Mouse (Mus musculus): ENCODE results near the gene Odaph. TPM values are rescaled to one million over a fixed set of nuclear protein-coding genes. Genes with fewer than 3 reads are reported as not detected.
A peak's percentile ranks its signal among the peaks of the same experiment; 100 is the strongest.

Odaph gene
- polyA plus RNA-seq, 1 experiment from 2014 or later = not detected

GRCm38 (mm10) chr5:91983490-91983889 is 3.8 kb upstream of the Odaph start:
- Histone ChIP-seq H3K27ac (ENCODE audit: low read length) (no peak overlapping the region), H3K4me3 (replicated peaks; ENCODE audit: low read length) (no peak overlapping the region), H3K9ac (replicated peaks; ENCODE audit: low read depth, low read length) (no peak overlapping the region), H3K9me3 (ENCODE audit: control insufficient read depth, low read length) (no peaks in the 10 kb centered on the region), H3K27me3 (replicated peaks; ENCODE audit: control insufficient read depth, insufficient read depth, low read length) (no peaks in the 10 kb centered on the region), H3K4me2 (ENCODE audit: low read length) (no peak overlapping the region), H3K36me3 (ENCODE audit: control insufficient read depth, insufficient read depth) (no peaks in the 10 kb centered on the region), H3K4me1 (replicated peaks; ENCODE audit: control insufficient read depth, insufficient read depth, low read length) (no peaks in the 10 kb centered on the region)
- ATAC-seq = no peak
- 71% methylated on average over 2 of the region's 2 CpGs for WGBS

GRCm38 (mm10) chr5:91985721-91986120 is 1.6 kb upstream of the Odaph start:
- H3K4me2 ChIP-seq (ENCODE audit: low read length) = no peak overlapping the region
- no peaks in the 10 kb centered on the region for H3K36me3 ChIP-seq (ENCODE audit: control insufficient read depth, insufficient read depth)
- H3K9ac ChIP-seq (replicated peaks; ENCODE audit: low read depth, low read length) = no peak overlapping the region
- no peak for ATAC-seq
- WGBS = 21% methylated on average over 2 of the region's 2 CpGs
- H3K27me3 ChIP-seq (replicated peaks; ENCODE audit: control insufficient read depth, insufficient read depth, low read length) = no peaks in the 10 kb centered on the region
- H3K27ac ChIP-seq (ENCODE audit: low read length) = no peak overlapping the region
- H3K4me1 ChIP-seq (replicated peaks; ENCODE audit: control insufficient read depth, insufficient read depth, low read length) = no peaks in the 10 kb centered on the region
- H3K9me3 ChIP-seq (ENCODE audit: control insufficient read depth, low read length) = no peaks in the 10 kb centered on the region
- no peak overlapping the region for H3K4me3 ChIP-seq (replicated peaks; ENCODE audit: low read length)

GRCm38 (mm10) chr5:91987799-91988198 is 524 bp downstream of the Odaph start:
- H3K4me3 ChIP-seq (replicated peaks; ENCODE audit: low read length) = no peak overlapping the region
- no peak overlapping the region for H3K27ac ChIP-seq (ENCODE audit: low read length)
- H3K4me2 ChIP-seq (ENCODE audit: low read length) = no peak overlapping the region
- no peak for ATAC-seq
- H3K27me3 ChIP-seq (replicated peaks; ENCODE audit: control insufficient read depth, insufficient read depth, low read length) = no peaks in the 10 kb centered on the region
- H3K9ac ChIP-seq (replicated peaks; ENCODE audit: low read depth, low read length) = no peak overlapping the region
- no peaks in the 10 kb centered on the region for H3K4me1 ChIP-seq (replicated peaks; ENCODE audit: control insufficient read depth, insufficient read depth, low read length)
- H3K9me3 ChIP-seq (ENCODE audit: control insufficient read depth, low read length) = no peaks in the 10 kb centered on the region
- 94% methylated on average over 2 of the region's 2 CpGs for WGBS
- no peaks in the 10 kb centered on the region for H3K36me3 ChIP-seq (ENCODE audit: control insufficient read depth, insufficient read depth)

- H3K4me3 ChIP-seq (replicated peaks; ENCODE audit: low read length) = no peak overlapping the region
- WGBS = 81% methylated on average over 9 of the region's 9 CpGs
- no peak overlapping the region for H3K4me2 ChIP-seq (ENCODE audit: low read length)
- no peak for ATAC-seq
- no peaks in the 10 kb centered on the region for H3K27me3 ChIP-seq (replicated peaks; ENCODE audit: control insufficient read depth, insufficient read depth, low read length)
- H3K36me3 ChIP-seq (ENCODE audit: control insufficient read depth, insufficient read depth) = no peaks in the 10 kb centered on the region
- H3K4me1 ChIP-seq (replicated peaks; ENCODE audit: control insufficient read depth, insufficient read depth, low read length) = no peaks in the 10 kb centered on the region
- no peaks in the 10 kb centered on the region for H3K9me3 ChIP-seq (ENCODE audit: control insufficient read depth, low read length)
- H3K27ac ChIP-seq (ENCODE audit: low read length) = no peak overlapping the region
- no peak overlapping the region for H3K9ac ChIP-seq (replicated peaks; ENCODE audit: low read depth, low read length)
Measured at GRCm38 (mm10) chr5:91989261-91989660, 2.0 kb downstream of the Odaph start.

GRCm38 (mm10) chr5:91991191-91991937 is 4.1 kb downstream of the Odaph start:
- Histone ChIP-seq H3K9ac (replicated peaks; ENCODE audit: low read depth, low read length) (no peak overlapping the region), H3K36me3 (ENCODE audit: control insufficient read depth, insufficient read depth) (no peaks in the 10 kb centered on the region), H3K27ac (ENCODE audit: low read length) (no peak overlapping the region), H3K9me3 (ENCODE audit: control insufficient read depth, low read length) (no peaks in the 10 kb centered on the region), H3K4me1 (replicated peaks; ENCODE audit: control insufficient read depth, insufficient read depth, low read length) (no peaks in the 10 kb centered on the region), H3K27me3 (replicated peaks; ENCODE audit: control insufficient read depth, insufficient read depth, low read length) (no peaks in the 10 kb centered on the region), H3K4me2 (ENCODE audit: low read length) (no peak overlapping the region), H3K4me3 (replicated peaks; ENCODE audit: low read length) (no peak overlapping the region)
- ATAC-seq = no peak
- 90% methylated on average over 6 of the region's 6 CpGs for WGBS

GRCm38 (mm10) chr5:91993061-91993460 is 5.8 kb downstream of the Odaph start:
- Histone ChIP-seq H3K27ac (ENCODE audit: low read length) (no peak overlapping the region), H3K9ac (replicated peaks; ENCODE audit: low read depth, low read length) (no peak overlapping the region), H3K4me1 (replicated peaks; ENCODE audit: control insufficient read depth, insufficient read depth, low read length) (no peaks in the 10 kb centered on the region), H3K9me3 (ENCODE audit: control insufficient read depth, low read length) (no peaks in the 10 kb centered on the region), H3K4me3 (replicated peaks; ENCODE audit: low read length) (no peak overlapping the region), H3K27me3 (replicated peaks; ENCODE audit: control insufficient read depth, insufficient read depth, low read length) (no peaks in the 10 kb centered on the region), H3K36me3 (ENCODE audit: control insufficient read depth, insufficient read depth) (no peaks in the 10 kb centered on the region), H3K4me2 (ENCODE audit: low read length) (no peak overlapping the region)
- no peak for ATAC-seq
- WGBS = 98% methylated on average over 2 of the region's 2 CpGs

GRCm38 (mm10) chr5:91994546-91994945 is 7.3 kb downstream of the Odaph start:
- H3K4me3 ChIP-seq (replicated peaks; ENCODE audit: low read length) = no peak overlapping the region
- no peak overlapping the region for H3K4me2 ChIP-seq (ENCODE audit: low read length)
- no peaks in the 10 kb centered on the region for H3K4me1 ChIP-seq (replicated peaks; ENCODE audit: control insufficient read depth, insufficient read depth, low read length)
- no peak overlapping the region for H3K9ac ChIP-seq (replicated peaks; ENCODE audit: low read depth, low read length)
- no peaks in the 10 kb centered on the region; the same call in 1 of the 2 replicates for H3K9me3 ChIP-seq (ENCODE audit: control insufficient read depth, low read length)
- H3K27ac ChIP-seq (ENCODE audit: low read length) = no peak overlapping the region
- no peak for ATAC-seq
- no peaks in the 10 kb centered on the region for H3K27me3 ChIP-seq (replicated peaks; ENCODE audit: control insufficient read depth, insufficient read depth, low read length)
- no peaks in the 10 kb centered on the region for H3K36me3 ChIP-seq (ENCODE audit: control insufficient read depth, insufficient read depth)
- 60% methylated on average over 13 of the region's 13 CpGs for WGBS

- ATAC-seq = no peak
- no peaks in the 10 kb centered on the region for H3K4me1 ChIP-seq (replicated peaks; ENCODE audit: control insufficient read depth, insufficient read depth, low read length)
- H3K4me2 ChIP-seq (ENCODE audit: low read length) = no peak overlapping the region
- no peaks in the 10 kb centered on the region for H3K27me3 ChIP-seq (replicated peaks; ENCODE audit: control insufficient read depth, insufficient read depth, low read length)
- 83% methylated on average over 2 of the region's 2 CpGs for WGBS
- H3K36me3 ChIP-seq (ENCODE audit: control insufficient read depth, insufficient read depth) = no peaks in the 10 kb centered on the region
- H3K9ac ChIP-seq (replicated peaks; ENCODE audit: low read depth, low read length) = no peak overlapping the region
- no peak overlapping the region for H3K27ac ChIP-seq (ENCODE audit: low read length)
- no peak overlapping the region for H3K4me3 ChIP-seq (replicated peaks; ENCODE audit: low read length)
- H3K9me3 ChIP-seq (ENCODE audit: control insufficient read depth, low read length) = no peaks in the 10 kb centered on the region; the same call in 1 of the 2 replicates
Measured at GRCm38 (mm10) chr5:92000770-92001169, 13.5 kb downstream of the Odaph start.

GRCm38 (mm10) chr5:92003011-92003410 is 15.7 kb downstream of the Odaph start:
- no peak overlapping the region for H3K27ac ChIP-seq (ENCODE audit: low read length)
- no peak overlapping the region for H3K9ac ChIP-seq (replicated peaks; ENCODE audit: low read depth, low read length)
- H3K4me2 ChIP-seq (ENCODE audit: low read length) = no peak overlapping the region
- no peaks in the 10 kb centered on the region for H3K27me3 ChIP-seq (replicated peaks; ENCODE audit: control insufficient read depth, insufficient read depth, low read length)
- WGBS = 68% methylated on average over 2 of the region's 2 CpGs
- ATAC-seq = peak; percentile 61; the same call in 1 of the 2 replicates
- no peaks in the 10 kb centered on the region for H3K4me1 ChIP-seq (replicated peaks; ENCODE audit: control insufficient read depth, insufficient read depth, low read length)
- no peaks in the 10 kb centered on the region; the same call in 1 of the 2 replicates for H3K9me3 ChIP-seq (ENCODE audit: control insufficient read depth, low read length)
- no peaks in the 10 kb centered on the region for H3K36me3 ChIP-seq (ENCODE audit: control insufficient read depth, insufficient read depth)
- no peak overlapping the region for H3K4me3 ChIP-seq (replicated peaks; ENCODE audit: low read length)

GRCm38 (mm10) chr5:92009827-92010226 is 22.6 kb downstream of the Odaph start:
- Histone ChIP-seq H3K9ac (replicated peaks; ENCODE audit: low read depth, low read length) (no peak overlapping the region), H3K27ac (ENCODE audit: low read length) (no peak overlapping the region), H3K4me1 (replicated peaks; ENCODE audit: control insufficient read depth, insufficient read depth, low read length) (no peaks in the 10 kb centered on the region), H3K9me3 (ENCODE audit: control insufficient read depth, low read length) (no peaks in the 10 kb centered on the region), H3K36me3 (ENCODE audit: control insufficient read depth, insufficient read depth) (no peaks in the 10 kb centered on the region), H3K4me2 (ENCODE audit: low read length) (no peak overlapping the region), H3K27me3 (replicated peaks; ENCODE audit: control insufficient read depth, insufficient read depth, low read length) (no peaks in the 10 kb centered on the region), H3K4me3 (replicated peaks; ENCODE audit: low read length) (no peak overlapping the region)
- ATAC-seq = no peak
- WGBS = 49% methylated on average over 2 of the region's 2 CpGs
